Mouse (Mus musculus): ENCODE results near the gene Gm7534.

- TF ChIP-seq CTCF (IDR thresholded peaks at IDR 0.05; ENCODE audit: low read depth) (peak; percentile 68), EP300 (IDR thresholded peaks at IDR 0.05; ENCODE audit: low read depth) (no peak)
Measured at GRCm38 (mm10) chr4:134181825-134182224, 21.0 kb downstream of the Gm7534 start.

Data from liver, embryonic 14.5 days (tissue).